36 mouse cellular contexts compared by ENCODE assay signal in the genomic region with DNA sequence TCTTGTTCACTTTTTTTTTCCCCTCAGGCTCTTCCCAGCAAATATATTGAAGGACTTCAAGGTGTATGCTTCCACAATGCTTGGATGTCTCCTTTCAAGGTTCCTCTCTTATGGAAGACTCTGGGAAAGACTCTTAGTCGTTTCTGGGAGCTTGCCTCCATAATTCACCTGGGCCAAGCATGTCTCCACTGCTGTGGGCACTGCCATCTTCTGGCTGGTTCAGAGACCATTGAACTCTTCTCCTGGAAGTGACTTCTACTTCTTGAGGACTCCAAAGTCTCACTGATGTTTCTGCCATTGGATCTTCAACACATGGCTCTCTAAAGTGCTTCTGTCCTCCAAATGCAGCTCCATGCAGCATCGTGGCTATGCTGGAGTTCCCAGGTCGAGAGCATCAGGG. TPM values are rescaled to one million over a fixed set of nuclear protein-coding genes. Genes with fewer than 3 reads are reported as not detected.
A peak's percentile ranks its signal among the peaks of the same experiment; 100 is the strongest.
DNase-seq lines count a peak whose midpoint lies in the region; ATAC-seq and TF ChIP-seq lines count a peak whose summit lies in the region.
"Had no signal": no experiment of that assay in that cellular context is flagged by ENCODE, and none has a peak within 500 bp of the region (broad histone marks: within the 10 kb centered on the region; RNA-seq: fewer than 3 reads in every experiment).

No protein-coding gene starts in this region.

- no peaks in the 10 kb centered on the region for H3K4me1 ChIP-seq in intestine, postnatal 0 days (replicated peaks; ENCODE audit: control insufficient read depth, insufficient read depth, low read length)
- no peaks in the 10 kb centered on the region for H3K4me1 ChIP-seq in intestine, embryonic 15.5 days (replicated peaks)
- no peaks in the 10 kb centered on the region for H3K4me1 ChIP-seq in E14TG2a.4 (replicated peaks; ENCODE audit: low read depth, low read length)
- H3K4me1 ChIP-seq in hindbrain, postnatal 0 days (ENCODE audit: insufficient read depth, low read length): no peaks in the 10 kb centered on the region
- H3K4me1 ChIP-seq: embryonic facial prominence, embryonic 10.5 days; embryonic facial prominence, embryonic 13.5 days; forebrain, embryonic 12.5 days; forebrain, embryonic 15.5 days; heart, embryonic 13.5 days had no signal

- H3K9ac ChIP-seq in intestine, postnatal 0 days (ENCODE audit: low read depth, low read length): no peak overlapping the region
- H3K9ac ChIP-seq in intestine, embryonic 15.5 days: no peak overlapping the region
- no peak overlapping the region for H3K9ac ChIP-seq in hindbrain, postnatal 0 days (replicated peaks; ENCODE audit: low read length)
- H3K9ac ChIP-seq: embryonic facial prominence, embryonic 13.5 days; forebrain, embryonic 12.5 days; forebrain, embryonic 15.5 days; heart, embryonic 13.5 days; hindbrain, embryonic 14.5 days had no signal

- WGBS in intestine, postnatal 0 days: 71% methylated on average over 3 of the region's 3 CpGs
- WGBS in intestine, embryonic 15.5 days: 69% methylated on average over 3 of the region's 3 CpGs
- WGBS in hindbrain, postnatal 0 days: 72% methylated on average over 3 of the region's 3 CpGs

- H3K27ac ChIP-seq in intestine, postnatal 0 days (ENCODE audit: low read depth, low read length): no peak overlapping the region
- H3K27ac ChIP-seq in intestine, embryonic 15.5 days: no peak overlapping the region
- H3K27ac ChIP-seq in hindbrain, postnatal 0 days: no peak overlapping the region
- H3K27ac ChIP-seq: embryonic facial prominence, embryonic 10.5 days; embryonic facial prominence, embryonic 13.5 days; forebrain, embryonic 12.5 days; forebrain, embryonic 15.5 days; gastrocnemius, adult 2 months; heart, embryonic 13.5 days; hindbrain, embryonic 14.5 days had no signal

- no peak overlapping the region for H3K4me2 ChIP-seq in intestine, postnatal 0 days (replicated peaks; ENCODE audit: low read depth)
- H3K4me2 ChIP-seq in intestine, embryonic 15.5 days (replicated peaks): no peak overlapping the region
- H3K4me2 ChIP-seq in hindbrain, postnatal 0 days (ENCODE audit: low read depth, low read length): no peak overlapping the region
- H3K4me2 ChIP-seq: embryonic facial prominence, embryonic 13.5 days; forebrain, embryonic 12.5 days; forebrain, embryonic 15.5 days; heart, embryonic 13.5 days; hindbrain, embryonic 14.5 days had no signal

- no peak for TF ChIP-seq CTCF in intestine, postnatal 0 days (IDR thresholded peaks at IDR 0.05; ENCODE audit: low read depth)
- TF ChIP-seq CTCF in E14TG2a.4 (conservative IDR thresholded peaks at IDR 0.05; ENCODE audit: low read length): no peak
- TF ChIP-seq CTCF in hindbrain, postnatal 0 days (IDR thresholded peaks at IDR 0.05; ENCODE audit: low read depth): no peak

- DNase-seq in adrenal gland, postnatal 25 days: no peak
- DNase-seq in thymus, postnatal 36 days: no peak
- no peak for DNase-seq in yolk sac, embryonic 10.5 days (ENCODE audit: low spot score)
- DNase-seq in hindbrain, postnatal 0 days (ENCODE audit: low spot score): no peak
- DNase-seq: adrenal gland, adult 2 months; adrenal gland, postnatal 14 days; B cell, adult 2 months; cerebellum, adult 11-12 months; cerebellum, adult 8-10 months; cerebellum, postnatal 10 days; cerebellum, postnatal 36 days; embryo, embryonic 11 days; gastrocnemius, adult 2 months; gastrocnemius, postnatal 14 days; heart, adult 18-20 months; heart, postnatal 14 days; heart, postnatal 4 days; kidney, adult 2 months had no signal

- no peak overlapping the region for H3K4me3 ChIP-seq in intestine, postnatal 0 days (ENCODE audit: low read depth, low read length)
- no peak overlapping the region for H3K4me3 ChIP-seq in intestine, embryonic 15.5 days (replicated peaks)
- peak overlapping the region; percentile 37; the same call in 1 of the 2 replicates for H3K4me3 ChIP-seq in E14TG2a.4 (replicated peaks; ENCODE audit: low read length)
- H3K4me3 ChIP-seq in hindbrain, postnatal 0 days (ENCODE audit: low read length): no peak overlapping the region
- H3K4me3 ChIP-seq: embryonic facial prominence, embryonic 10.5 days; embryonic facial prominence, embryonic 13.5 days; erythroblast, embryonic 14.5 days; forebrain, embryonic 12.5 days; forebrain, embryonic 15.5 days; gastrocnemius, adult 2 months; heart, embryonic 13.5 days had no signal

- H3K9me3 ChIP-seq in intestine, postnatal 0 days (ENCODE audit: control insufficient read depth): no peaks in the 10 kb centered on the region
- no peaks in the 10 kb centered on the region for H3K9me3 ChIP-seq in intestine, embryonic 15.5 days
- H3K9me3 ChIP-seq in E14TG2a.4 (ENCODE audit: low read length): peaks cover 42% of the 10 kb centered on the region
- H3K9me3 ChIP-seq in hindbrain, postnatal 0 days (ENCODE audit: low read length): no peaks in the 10 kb centered on the region
- H3K9me3 ChIP-seq: embryonic facial prominence, embryonic 13.5 days; forebrain, embryonic 12.5 days had no signal

- ATAC-seq in intestine, postnatal 0 days: 0 out of 2 replicates have a peak, but pooled peaks have one; percentile 10
- ATAC-seq in intestine, embryonic 15.5 days: no peak
- 0 out of 2 replicates have a peak, but pooled peaks have one; percentile 14 for ATAC-seq in granulocyte monocyte progenitor cell, adult 5-6 weeks (replicated peaks; ENCODE audit: poor library complexity, severe bottlenecking)
- ATAC-seq in hindbrain, postnatal 0 days: no peak
- ATAC-seq: forebrain, embryonic 15.5 days; intestine, embryonic 16.5 days; Patski had no signal

- no peaks in the 10 kb centered on the region for H3K27me3 ChIP-seq in intestine, postnatal 0 days (replicated peaks; ENCODE audit: control insufficient read depth, insufficient read depth, low read length)
- no peaks in the 10 kb centered on the region for H3K27me3 ChIP-seq in intestine, embryonic 15.5 days (replicated peaks)
- no peaks in the 10 kb centered on the region for H3K27me3 ChIP-seq in E14TG2a.4 (ENCODE audit: insufficient read depth, low read length)
- H3K27me3 ChIP-seq in hindbrain, postnatal 0 days (ENCODE audit: insufficient read depth, low read length): no peaks in the 10 kb centered on the region
- H3K27me3 ChIP-seq: embryonic facial prominence, embryonic 13.5 days; forebrain, embryonic 12.5 days; forebrain, embryonic 15.5 days; heart, embryonic 13.5 days; Patski had no signal

- H3K36me3 ChIP-seq in intestine, postnatal 0 days (ENCODE audit: control insufficient read depth, insufficient read depth): no peaks in the 10 kb centered on the region
- H3K36me3 ChIP-seq in intestine, embryonic 15.5 days: no peaks in the 10 kb centered on the region
- no peaks in the 10 kb centered on the region for H3K36me3 ChIP-seq in E14TG2a.4 (ENCODE audit: insufficient read depth, low read length)
- H3K36me3 ChIP-seq in hindbrain, postnatal 0 days (ENCODE audit: insufficient read depth, low read length): no peaks in the 10 kb centered on the region
- H3K36me3 ChIP-seq: embryonic facial prominence, embryonic 10.5 days; embryonic facial prominence, embryonic 13.5 days; forebrain, embryonic 12.5 days; forebrain, embryonic 15.5 days; heart, embryonic 13.5 days had no signal

RNA-seq across cellular contexts. Expression of gene Tcstv3, which starts 3.5 kb away (rescaled TPM):
- polyA plus RNA-seq in intestine, postnatal 0 days (2015; fragmentation: Nextera tagmentation; extraction: Ambion mirVana): not detected in 2 replicates
- not detected in 2 replicates for polyA plus RNA-seq in intestine, embryonic 15.5 days (2015; fragmentation: Nextera tagmentation; extraction: Ambion mirVana)
- total RNA-seq in granulocyte monocyte progenitor cell, adult 5-6 weeks (2014; fragmentation: Nextera tagmentation): not detected in 2 replicates
- not detected in 2 replicates for total RNA-seq in granulocyte monocyte progenitor cell, adult 5-6 weeks (2017)
- not detected in 2 replicates for total RNA-seq in adrenal gland, postnatal 25 days (2021)
- total RNA-seq in hindbrain, postnatal 0 days (2014; rRNA removed): not detected in 2 replicates
- not detected in 2 replicates for polyA plus RNA-seq in hindbrain, postnatal 0 days (2015; fragmentation: Nextera tagmentation; extraction: Ambion mirVana)
- total RNA-seq: adrenal gland, adult 2 months; adrenal gland, postnatal 14 days; gastrocnemius, adult 2 months; gastrocnemius, postnatal 14 days; gastrocnemius, postnatal 4 days; heart, adult 18-20 months; heart, postnatal 14 days; heart, postnatal 4 days had no signal
- polyA plus RNA-seq: adrenal gland, adult 2 months; brain, embryonic 14.5 days; cortical plate, adult 2 months; embryonic facial prominence, embryonic 10.5 days; embryonic facial prominence, embryonic 13.5 days; erythroblast, embryonic 14.5 days; forebrain, embryonic 12.5 days; forebrain, embryonic 15.5 days; heart, embryonic 13.5 days; heart, embryonic 16.5 days; hindbrain, embryonic 11.5 days; hindbrain, embryonic 14.5 days; intestine, embryonic 16.5 days; kidney, adult 2 months; Patski had no signal

RNA-seq across cellular contexts. Expression of gene BC147527, which starts 20.0 kb away (rescaled TPM):
- 0.33 and 0.35 TPM in 2 replicates for polyA plus RNA-seq in intestine, postnatal 0 days (2015; fragmentation: Nextera tagmentation; extraction: Ambion mirVana)
- polyA plus RNA-seq in intestine, embryonic 15.5 days (2015; fragmentation: Nextera tagmentation; extraction: Ambion mirVana): 0.37 and 0.55 TPM in 2 replicates
- 4.1 and 10.2 TPM in 2 replicates for total RNA-seq in granulocyte monocyte progenitor cell, adult 5-6 weeks (2014; fragmentation: Nextera tagmentation)
- 13.6 and 38.4 TPM in 2 replicates for total RNA-seq in granulocyte monocyte progenitor cell, adult 5-6 weeks (2017)
- total RNA-seq in adrenal gland, postnatal 25 days (2021): not detected in 2 replicates
- not detected in 2 replicates for total RNA-seq in hindbrain, postnatal 0 days (2014; rRNA removed)
- polyA plus RNA-seq in hindbrain, postnatal 0 days (2015; fragmentation: Nextera tagmentation; extraction: Ambion mirVana): 0.15 TPM in 1 of 2 replicates, not detected in the other
- total RNA-seq: adrenal gland, adult 2 months; adrenal gland, postnatal 14 days; gastrocnemius, adult 2 months; gastrocnemius, postnatal 14 days; gastrocnemius, postnatal 4 days; heart, adult 18-20 months; heart, postnatal 14 days; heart, postnatal 4 days had no signal
- polyA plus RNA-seq: adrenal gland, adult 2 months; embryonic facial prominence, embryonic 10.5 days; erythroblast, embryonic 14.5 days; forebrain, embryonic 12.5 days; forebrain, embryonic 15.5 days; hindbrain, embryonic 14.5 days; Patski had no signal

RNA-seq across cellular contexts. Expression of gene AF067061, which starts 57.3 kb away (rescaled TPM):
- polyA plus RNA-seq in intestine, postnatal 0 days (2015; fragmentation: Nextera tagmentation; extraction: Ambion mirVana): not detected in 2 replicates
- polyA plus RNA-seq in intestine, embryonic 15.5 days (2015; fragmentation: Nextera tagmentation; extraction: Ambion mirVana): not detected in 2 replicates
- total RNA-seq in granulocyte monocyte progenitor cell, adult 5-6 weeks (2014; fragmentation: Nextera tagmentation): not detected in 2 replicates
- not detected in 2 replicates for total RNA-seq in granulocyte monocyte progenitor cell, adult 5-6 weeks (2017)
- total RNA-seq in adrenal gland, postnatal 25 days (2021): not detected in 2 replicates
- not detected in 2 replicates for total RNA-seq in hindbrain, postnatal 0 days (2014; rRNA removed)
- polyA plus RNA-seq in hindbrain, postnatal 0 days (2015; fragmentation: Nextera tagmentation; extraction: Ambion mirVana): not detected in 2 replicates
- total RNA-seq: adrenal gland, adult 2 months; adrenal gland, postnatal 14 days; gastrocnemius, adult 2 months; gastrocnemius, postnatal 14 days; gastrocnemius, postnatal 4 days; heart, adult 18-20 months; heart, postnatal 14 days; heart, postnatal 4 days had no signal
- polyA plus RNA-seq: adrenal gland, adult 2 months; brain, embryonic 14.5 days; cortical plate, adult 2 months; embryonic facial prominence, embryonic 10.5 days; embryonic facial prominence, embryonic 13.5 days; erythroblast, embryonic 14.5 days; forebrain, embryonic 12.5 days; forebrain, embryonic 15.5 days; heart, embryonic 13.5 days; heart, embryonic 16.5 days; hindbrain, embryonic 11.5 days; hindbrain, embryonic 14.5 days; intestine, embryonic 16.5 days; kidney, adult 2 months had no signal

Comparison
In these comparisons a context has a peak if more than half of its experiments do, and no peak if none do; other contexts are left out.
1. ATAC-seq: peak in intestine, postnatal 0 days (single experiment) and granulocyte monocyte progenitor cell, adult 5-6 weeks (single experiment); none in intestine, embryonic 15.5 days (single experiment) and hindbrain, postnatal 0 days (single experiment).